Mouse (Mus musculus) liver, embryonic 16.5 days (tissue): ENCODE data around the gene Clip1. TPM values are rescaled to one million over a fixed set of nuclear protein-coding genes. Genes with fewer than 3 reads are reported as not detected.
A peak's percentile ranks its signal among the peaks of the same experiment; 100 is the strongest.

Experiments used
- ATAC-seq: fragments of 200-750 bp; cut with Nextera tagmentation; 2 replicates; pipeline ENCODE4 v1.8.0; 2017; ENCODE audit warnings: low read depth, mild to moderate bottlenecking, moderate number of reproducible peaks, moderate library complexity
- H3K27ac ChIP-seq: fragments of 300-500 bp; sonication (generic); 2 replicates; pipeline ENCODE4 v1.5.1; 2014; ENCODE audit warnings: mild to moderate bottlenecking, low read length
- H3K27me3 ChIP-seq: fragments of 300-500 bp; sonication (generic); 2 replicates; pipeline ENCODE4 v1.6.1; 2014; ENCODE audit warnings: low read depth, low read length, mixed read lengths; ENCODE audit not compliant: control insufficient read depth, insufficient read depth
- H3K36me3 ChIP-seq: fragments of 300-500 bp; sonication (generic); 2 replicates; pipeline ENCODE4 v1.6.1; 2014; ENCODE audit warnings: mild to moderate bottlenecking; ENCODE audit not compliant: control insufficient read depth, insufficient read depth
- H3K4me1 ChIP-seq: fragments of 300-500 bp; sonication (generic); 2 replicates; pipeline ENCODE4 v1.6.1; 2014; ENCODE audit warnings: low read depth, low read length, mixed read lengths; ENCODE audit not compliant: control insufficient read depth
- H3K4me2 ChIP-seq: fragments of 300-500 bp; sonication (generic); 2 replicates; pipeline ENCODE4 v1.6.1; 2014; ENCODE audit warnings: low read depth, low read length, mixed read lengths
- H3K4me3 ChIP-seq: fragments of 300-500 bp; sonication (generic); 2 replicates; pipeline ENCODE4 v1.5.1; 2014; ENCODE audit warnings: low read depth, mild to moderate bottlenecking, low read length
- H3K9ac ChIP-seq: fragments of 300-500 bp; sonication (generic); 2 replicates; pipeline ENCODE4 v1.6.1; 2014; ENCODE audit warnings: low read depth, low read length
- H3K9me3 ChIP-seq: fragments of 300-500 bp; sonication (generic); replicated peaks from 2 replicates; pipeline ENCODE4 v1.6.1; 2016; ENCODE audit warnings: low read length; ENCODE audit not compliant: control insufficient read depth
- WGBS: fragments of 180-500 bp; shearing (Covaris S2); extraction: QIAGEN DNeasy Blood & Tissue Kit; methylation state at CpG from one replicate; pipeline ENCODE4 v1.1.7; 2014; ENCODE audit not compliant: insufficient replicate concordance; 5-methylcytosine and 5-hydroxymethylcytosine counted together
- polyA plus RNA-seq: library from polyadenylated mRNA; unstranded; fragments of >200 nt; fragmentation: Nextera tagmentation; extraction: Ambion mirVana; gene quantifications from 2 replicates; pipeline ENCODE4 v1.2.1, GENCODE M21; 2015

The Clip1 gene
- polyA plus RNA-seq, 1 experiment from 2014 or later = 10.7 TPM

- Histone ChIP-seq H3K27ac (peak overlapping the region; percentile 42), H3K36me3 (no peaks in the 10 kb centered on the region), H3K4me3 (no peak overlapping the region), H3K9ac (no peak overlapping the region), H3K9me3 (no peaks in the 10 kb centered on the region), H3K4me2 (no peak overlapping the region), H3K4me1 (peaks cover 16% of the 10 kb centered on the region), H3K27me3 (no peaks in the 10 kb centered on the region)
- 4% methylated on average over 9 of the region's 9 CpGs for whole genome bisulfite sequencing
- ATAC-seq = peak; percentile 43; the same call in 1 of the 2 replicates
Measured at GRCm38 (mm10) chr5:123662059-123662458, 22.4 kb downstream of the Clip1 start.

GRCm38 (mm10) chr5:123661602-123662001 lies 22.8 kb downstream of the Clip1 start:
- H3K27me3 ChIP-seq = no peaks in the 10 kb centered on the region
- no peaks in the 10 kb centered on the region for H3K9me3 ChIP-seq
- WGBS = 44% methylated on average over 3 of the region's 3 CpGs
- H3K4me2 ChIP-seq = no peak overlapping the region
- H3K36me3 ChIP-seq = no peaks in the 10 kb centered on the region
- H3K9ac ChIP-seq = no peak overlapping the region
- peaks cover 16% of the 10 kb centered on the region for H3K4me1 ChIP-seq
- H3K27ac ChIP-seq = peak overlapping the region; percentile 42
- ATAC-seq = no peak
- no peak overlapping the region for H3K4me3 ChIP-seq

- Histone ChIP-seq H3K9ac (no peak overlapping the region), H3K27me3 (no peaks in the 10 kb centered on the region), H3K36me3 (no peaks in the 10 kb centered on the region), H3K4me2 (no peak overlapping the region), H3K4me3 (no peak overlapping the region), H3K27ac (no peak overlapping the region), H3K4me1 (peaks cover 14% of the 10 kb centered on the region), H3K9me3 (no peaks in the 10 kb centered on the region)
- 24% methylated on average over 7 of the region's 7 CpGs for WGBS
- ATAC-seq = no peak
Measured at GRCm38 (mm10) chr5:123657651-123658050, 26.8 kb downstream of the Clip1 start.

GRCm38 (mm10) chr5:123654937-123655336 lies 29.5 kb downstream of the Clip1 start:
- peaks cover 2% of the 10 kb centered on the region for H3K4me1 ChIP-seq
- ATAC-seq = peak; percentile 67
- 24% methylated on average over 5 of the region's 5 CpGs for WGBS
- H3K9ac ChIP-seq = no peak overlapping the region
- H3K9me3 ChIP-seq = no peaks in the 10 kb centered on the region
- H3K4me3 ChIP-seq = no peak overlapping the region
- no peak overlapping the region for H3K27ac ChIP-seq
- H3K36me3 ChIP-seq = no peaks in the 10 kb centered on the region
- H3K4me2 ChIP-seq = no peak overlapping the region
- no peaks in the 10 kb centered on the region for H3K27me3 ChIP-seq

GRCm38 (mm10) chr5:123653287-123653801 lies 31.1 kb downstream of the Clip1 start:
- H3K9ac ChIP-seq = no peak overlapping the region

GRCm38 (mm10) chr5:123650825-123651224 lies 33.6 kb downstream of the Clip1 start:
- Histone ChIP-seq H3K4me2 (no peak overlapping the region), H3K4me1 (no peaks in the 10 kb centered on the region), H3K9me3 (no peaks in the 10 kb centered on the region), H3K36me3 (peaks cover 2% of the 10 kb centered on the region; the same call in 1 of the 2 replicates), H3K9ac (no peak overlapping the region), H3K27ac (no peak overlapping the region), H3K27me3 (no peaks in the 10 kb centered on the region), H3K4me3 (no peak overlapping the region)
- ATAC-seq = no peak
- WGBS = 49% methylated on average over 2 of the region's 2 CpGs

More at GRCm38 (mm10) chr5:123653287-123653801, 31.1 kb downstream of the Clip1 start:
- WGBS = 74% methylated on average over 11 of the region's 11 CpGs
- ATAC-seq = no peak
- Histone ChIP-seq H3K4me3 (no peak overlapping the region), H3K27ac (no peak overlapping the region), H3K9me3 (no peaks in the 10 kb centered on the region), H3K4me1 (peaks cover 2% of the 10 kb centered on the region), H3K27me3 (no peaks in the 10 kb centered on the region), H3K4me2 (no peak overlapping the region), H3K36me3 (no peaks in the 10 kb centered on the region)

- Histone ChIP-seq H3K36me3 (peaks cover 3% of the 10 kb centered on the region; the same call in 1 of the 2 replicates), H3K9ac (no peak overlapping the region), H3K4me1 (no peaks in the 10 kb centered on the region), H3K27me3 (no peaks in the 10 kb centered on the region), H3K4me3 (no peak overlapping the region), H3K9me3 (no peaks in the 10 kb centered on the region), H3K27ac (no peak overlapping the region), H3K4me2 (no peak overlapping the region)
- ATAC-seq = no peak
- WGBS = 89% methylated on average over 17 of the region's 17 CpGs
Measured at GRCm38 (mm10) chr5:123642401-123642800, 42.0 kb downstream of the Clip1 start.

GRCm38 (mm10) chr5:123641259-123641900 lies 43.0 kb downstream of the Clip1 start:
- no peak overlapping the region for H3K4me3 ChIP-seq
- peaks cover 3% of the 10 kb centered on the region; the same call in 1 of the 2 replicates for H3K36me3 ChIP-seq
- H3K27ac ChIP-seq = no peak overlapping the region
- H3K9ac ChIP-seq = no peak overlapping the region
- H3K27me3 ChIP-seq = no peaks in the 10 kb centered on the region
- no peaks in the 10 kb centered on the region for H3K4me1 ChIP-seq
- 64% methylated on average over 7 of the region's 7 CpGs for WGBS
- H3K9me3 ChIP-seq = no peaks in the 10 kb centered on the region
- no peak overlapping the region for H3K4me2 ChIP-seq
- ATAC-seq = 0 out of 2 replicates have a peak, but pooled peaks have one; percentile 32

- 78% methylated on average over 9 of the region's 9 CpGs for WGBS
- no peak for ATAC-seq
- H3K9me3 ChIP-seq = no peaks in the 10 kb centered on the region
Measured at GRCm38 (mm10) chr5:123640181-123640580, 44.2 kb downstream of the Clip1 start.

More at GRCm38 (mm10) chr5:123640181-123640580, 44.2 kb downstream of the Clip1 start:
- Histone ChIP-seq H3K4me1 (no peaks in the 10 kb centered on the region), H3K27me3 (no peaks in the 10 kb centered on the region), H3K4me3 (no peak overlapping the region), H3K4me2 (no peak overlapping the region), H3K27ac (no peak overlapping the region), H3K9ac (no peak overlapping the region), H3K36me3 (no peaks in the 10 kb centered on the region; the same call in 1 of the 2 replicates)
